Mouse (Mus musculus): ENCODE results near the gene Hist1h4k.
A peak's percentile ranks its signal among the peaks of the same experiment; 100 is the strongest.

Gene Hist1h4k

DNA sequence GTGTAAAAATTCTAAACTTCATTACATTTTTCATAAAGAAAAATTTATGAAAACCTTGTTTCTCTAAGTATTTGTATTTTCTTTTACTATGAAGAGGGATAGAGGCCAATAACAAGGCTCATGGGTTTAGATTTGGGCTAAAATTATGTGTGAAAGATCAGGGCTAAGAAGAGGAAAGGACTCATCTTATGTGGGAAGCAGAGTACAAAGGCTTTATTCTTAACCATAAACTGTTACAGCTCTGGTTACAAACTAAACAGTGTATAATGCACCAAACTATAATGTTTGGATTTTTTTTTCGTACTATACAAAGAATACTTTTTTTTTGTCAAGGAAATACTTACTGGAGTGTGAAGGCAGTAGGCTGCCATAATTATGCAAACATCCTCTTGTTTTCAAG is 5.4 kb upstream of the Hist1h4k start:
- DNase-seq (ENCODE audit: low spot score in 2 of 2): no peak

GRCm38 (mm10) chr13:21754294-21755001 is 4.1 kb upstream of the Hist1h4k start:
- DNase-seq (ENCODE audit: low spot score in 2 of 2): peak; percentile 74 to 82

DNA sequence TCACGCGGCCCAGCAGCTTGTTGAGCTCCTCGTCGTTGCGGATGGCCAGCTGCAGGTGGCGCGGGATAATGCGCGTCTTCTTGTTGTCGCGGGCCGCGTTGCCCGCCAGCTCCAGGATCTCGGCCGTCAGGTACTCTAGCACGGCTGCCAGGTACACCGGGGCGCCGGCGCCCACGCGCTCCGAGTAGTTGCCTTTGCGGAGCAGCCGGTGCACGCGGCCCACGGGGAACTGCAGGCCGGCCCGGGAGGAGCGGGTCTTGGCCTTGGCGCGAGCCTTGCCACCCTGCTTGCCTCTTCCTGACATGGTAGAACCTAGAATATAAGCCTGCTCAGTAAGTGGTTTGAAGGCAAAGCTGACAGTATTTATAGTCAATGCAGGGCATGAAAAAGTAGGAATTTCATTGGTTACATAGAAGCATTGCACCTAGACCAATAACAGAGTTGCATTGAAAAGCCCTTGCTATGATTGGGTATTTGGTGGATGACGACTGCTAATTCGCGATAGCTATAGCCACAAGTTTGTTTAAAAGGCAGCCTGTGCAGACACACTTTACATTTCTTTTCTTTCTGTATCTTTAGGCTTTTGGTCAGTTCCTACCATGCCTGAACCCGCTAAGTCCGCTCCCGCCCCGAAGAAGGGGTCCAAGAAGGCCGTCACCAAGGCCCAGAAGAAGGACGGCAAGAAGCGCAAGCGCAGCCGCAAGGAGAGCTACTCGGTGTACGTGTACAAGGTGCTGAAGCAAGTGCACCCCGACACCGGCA is 3.4 kb upstream of the Hist1h4k start, which contains the start of the genes Hist1h2ak and Hist1h2bn:
Gene Hist1h2ak (minus strand): TSS at position 304 of the 762 bp plus-strand sequence.
Gene Hist1h2bn (plus strand): TSS at position 600 of the 762 bp plus-strand sequence.
- peak; percentile 86 to 92 for DNase-seq (ENCODE audit: low spot score in 2 of 2)

GRCm38 (mm10) chr13:21753051-21753523 is 2.8 kb upstream of the Hist1h4k start:
- no peak for DNase-seq (ENCODE audit: low spot score in 2 of 2)

GRCm38 (mm10) chr13:21752356-21752755 is 2.1 kb upstream of the Hist1h4k start:
- DNase-seq (ENCODE audit: low spot score in 2 of 2): peak in 1 of 2 experiments; percentile 32

DNA sequence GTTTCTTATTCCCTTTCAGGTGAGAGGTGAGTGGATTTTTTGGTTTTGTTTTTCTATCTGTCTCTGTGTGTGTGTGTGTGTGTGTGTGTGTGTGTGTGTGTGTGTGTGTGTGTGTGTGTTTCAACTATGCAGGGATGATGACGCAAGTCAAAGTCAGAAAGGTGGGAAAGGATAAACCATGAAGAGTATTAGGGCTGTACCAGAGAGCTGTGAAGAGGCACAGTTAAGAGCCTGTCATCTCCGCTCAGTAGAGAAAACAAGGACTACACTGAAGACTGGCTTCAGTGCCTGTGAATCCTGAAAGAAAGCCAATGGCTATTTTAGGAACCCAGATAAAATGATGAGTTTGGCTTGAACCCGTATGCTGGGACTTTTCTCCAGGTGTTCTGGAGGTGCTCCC is 1.5 kb upstream of the Hist1h4k start:
- no peak for DNase-seq (ENCODE audit: low spot score in 2 of 2)

DNA sequence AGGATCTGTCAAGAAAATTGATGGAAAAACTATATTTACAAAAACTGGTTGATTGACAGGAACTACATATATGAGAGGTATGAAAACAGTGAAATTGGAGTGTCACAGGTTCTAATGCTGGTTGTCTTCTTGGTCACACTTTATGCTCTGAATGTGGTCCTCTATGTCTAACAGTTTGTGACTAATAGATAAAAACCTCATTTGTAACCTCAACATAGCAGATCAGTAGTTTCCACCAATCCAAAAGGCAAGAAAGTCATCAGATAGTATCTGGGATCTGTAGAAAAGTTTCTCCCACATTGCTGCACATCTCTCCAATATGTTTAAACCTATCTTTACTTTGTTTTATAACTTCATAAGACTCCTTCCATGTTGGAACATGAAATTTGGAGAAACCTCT is 1.1 kb upstream of the Hist1h4k start:
- DNase-seq (ENCODE audit: low spot score in 2 of 2): no peak

DNA sequence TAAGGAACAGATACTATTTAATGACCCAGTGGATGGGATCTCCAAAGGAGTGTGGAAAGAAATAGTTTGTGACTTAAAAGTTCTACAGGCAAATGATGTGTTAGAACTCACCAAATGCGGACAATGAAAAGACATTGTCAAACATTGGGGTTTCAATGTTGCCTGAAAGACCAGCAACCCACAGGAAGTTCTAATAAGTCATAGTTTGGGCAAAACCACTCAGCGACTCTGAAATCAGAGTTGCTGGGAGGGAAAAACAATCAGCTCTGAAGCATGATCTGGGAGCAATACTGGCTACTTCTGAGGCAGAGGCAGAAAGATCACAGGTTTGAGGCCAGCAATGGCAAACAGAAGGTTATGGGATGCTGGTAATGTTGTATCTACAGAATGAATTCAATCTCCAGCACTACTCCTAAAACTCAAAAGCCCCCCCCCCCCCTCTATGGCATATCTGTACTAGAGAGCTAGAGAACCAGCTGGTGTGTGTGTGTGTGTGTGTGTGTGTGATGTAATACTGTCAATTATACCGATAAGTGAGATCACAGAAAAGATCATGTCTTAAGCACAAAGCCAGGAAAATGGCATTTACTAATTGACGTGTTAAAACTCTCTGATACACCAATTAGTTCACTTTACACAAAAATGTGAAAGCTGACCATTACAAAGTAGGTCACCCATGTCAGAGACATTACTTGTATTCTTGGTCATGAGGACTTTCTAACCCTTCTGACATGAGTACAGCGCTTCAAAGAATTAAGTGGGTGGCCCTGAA is 732 bp downstream of the Hist1h4k start:
- DNase-seq (ENCODE audit: low spot score in 2 of 2): peak in 1 of 2 experiments; percentile 24

GRCm38 (mm10) chr13:21745006-21745405 is 5.3 kb downstream of the Hist1h4k start:
- no peak for DNase-seq (ENCODE audit: low spot score in 2 of 2)

DNA sequence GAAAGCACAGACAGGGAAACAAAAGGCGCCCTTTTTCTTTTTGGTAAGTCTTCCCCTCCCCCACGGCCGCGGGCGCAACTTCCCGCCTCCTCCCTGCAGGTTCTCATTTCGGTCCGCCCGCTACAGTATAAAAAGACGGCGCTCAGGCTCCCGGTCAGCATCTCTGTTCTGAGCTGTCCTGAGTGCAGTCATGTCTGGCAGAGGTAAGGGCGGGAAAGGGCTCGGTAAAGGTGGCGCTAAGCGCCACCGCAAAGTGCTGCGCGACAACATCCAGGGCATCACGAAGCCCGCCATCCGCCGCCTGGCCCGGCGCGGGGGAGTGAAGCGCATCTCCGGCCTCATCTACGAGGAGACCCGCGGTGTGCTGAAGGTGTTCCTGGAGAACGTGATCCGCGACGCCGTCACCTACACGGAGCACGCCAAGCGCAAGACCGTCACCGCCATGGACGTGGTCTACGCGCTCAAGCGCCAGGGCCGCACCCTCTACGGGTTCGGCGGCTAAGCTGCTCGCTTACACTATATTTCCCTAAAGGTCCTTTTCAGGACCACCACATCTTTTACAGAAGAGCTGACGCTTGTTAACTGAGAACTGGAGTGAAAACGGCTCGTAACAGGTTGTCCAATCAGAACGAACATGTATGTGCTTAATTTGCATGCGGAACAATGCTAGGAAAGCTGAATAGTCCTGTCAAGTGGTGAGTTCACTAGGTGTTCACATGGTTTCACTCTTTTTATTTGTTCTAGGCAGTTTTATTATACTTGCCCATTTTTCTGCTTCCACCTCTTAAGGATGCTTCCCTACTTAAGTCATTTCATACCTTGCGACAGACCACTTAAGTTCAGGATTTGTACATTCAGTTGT is 15.2 kb downstream of the Hist1h4k start, which contains the start of gene Hist1h4j:
Gene Hist1h4j (plus strand): TSS at position 159 of the 862 bp plus-strand sequence.
- DNase-seq (ENCODE audit: low spot score in 2 of 2): peak; percentile 87 to 92

- DNase-seq (ENCODE audit: low spot score in 2 of 2): peak; percentile 80 to 88
Observed at GRCm38 (mm10) chr13:21734010-21734905, 16.0 kb downstream of the Hist1h4k start.

GRCm38 (mm10) chr13:21733466-21733865 is 16.8 kb downstream of the Hist1h4k start:
- peak in 1 of 2 experiments; percentile 61 for DNase-seq (ENCODE audit: low spot score in 2 of 2)

DNA sequence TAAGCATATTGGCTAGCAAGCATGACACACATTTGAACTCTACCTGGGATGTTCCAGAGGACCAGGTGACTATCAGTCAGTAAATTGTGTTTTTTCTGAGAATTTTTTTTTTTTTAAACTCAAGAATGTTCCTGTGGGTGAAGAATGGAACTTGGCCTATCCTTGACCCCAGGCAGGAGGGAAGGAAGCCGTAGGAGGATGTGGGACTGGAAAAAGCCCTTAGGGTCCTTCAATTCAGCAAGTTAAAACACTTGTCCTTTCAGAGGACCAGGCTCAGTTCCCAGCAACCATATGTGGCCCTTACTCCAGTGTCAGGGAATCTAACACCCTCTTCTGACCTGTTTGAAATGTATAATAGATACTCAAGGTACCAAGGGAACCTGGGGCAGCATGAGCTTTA is 20.8 kb downstream of the Hist1h4k start:
- no peak for DNase-seq (ENCODE audit: low spot score in 2 of 2)

- DNase-seq (ENCODE audit: low spot score in 2 of 2): no peak
Observed at GRCm38 (mm10) chr13:21727948-21728572, 22.2 kb downstream of the Hist1h4k start.

- DNase-seq (ENCODE audit: low spot score in 2 of 2): no peak
Observed at GRCm38 (mm10) chr13:21722993-21723836, 27.1 kb downstream of the Hist1h4k start.

DNA sequence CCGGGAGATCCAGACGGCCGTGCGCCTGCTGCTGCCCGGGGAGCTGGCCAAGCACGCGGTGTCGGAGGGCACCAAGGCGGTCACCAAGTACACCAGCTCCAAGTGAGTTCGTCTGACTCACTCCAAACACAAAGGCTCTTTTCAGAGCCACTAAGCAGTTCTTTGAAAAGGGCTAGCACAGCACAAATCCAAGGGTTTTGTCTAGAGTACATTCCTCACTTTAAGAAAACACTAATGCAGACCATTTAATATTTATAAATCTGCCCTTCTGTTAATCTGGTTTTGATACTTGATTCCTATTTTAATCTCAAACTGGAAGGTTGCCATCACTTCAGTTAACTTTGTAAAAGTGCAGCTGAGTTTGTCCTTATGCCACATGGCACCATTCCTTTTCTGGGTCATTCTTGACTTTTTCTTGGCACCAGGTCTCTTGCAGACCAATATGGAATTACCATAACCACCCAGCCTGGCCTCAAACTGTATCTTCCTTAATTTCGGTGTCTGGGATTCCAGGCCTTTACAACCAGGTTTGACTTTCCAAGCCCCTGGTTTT is 27.9 kb downstream of the Hist1h4k start:
- peak in 1 of 2 experiments; percentile 23 for DNase-seq (ENCODE audit: low spot score in 2 of 2)

GRCm38 (mm10) chr13:21721757-21722372 is 28.4 kb downstream of the Hist1h4k start, which contains the start of gene Hist1h2bm:
Hist1h2bm (plus strand) TSS chr13:21722044.
- DNase-seq (ENCODE audit: low spot score in 2 of 2): peak; percentile 78 to 85

All from spleen, postnatal 4 days (tissue).